Mouse (Mus musculus): ENCODE measurements at regions not wholly inside any gene's neighbourhood (a gene's known extent, or its start where the extent isn't known, plus 50 kb on each side); places are given as distances from the start of the nearest gene placed in this dataset.

DNA sequence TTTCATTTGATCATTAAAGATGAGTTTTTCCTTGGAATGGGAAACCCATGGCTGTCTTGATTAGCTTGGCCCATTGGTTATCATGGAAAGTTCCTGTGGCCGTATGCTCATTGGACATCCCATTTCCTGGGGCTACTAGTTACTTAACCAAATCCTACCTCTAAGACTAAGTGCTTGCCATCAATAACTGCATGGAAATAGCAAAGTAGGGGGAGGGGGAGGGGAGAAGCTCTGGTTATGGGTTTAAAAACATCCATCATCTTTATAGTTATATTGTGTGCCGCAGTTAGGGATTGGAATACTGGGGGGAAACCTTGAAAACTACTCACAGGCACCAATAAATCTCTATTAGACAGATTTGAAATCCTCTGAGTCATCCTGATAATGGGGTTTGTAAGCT lies 168.4 kb downstream of the Pdgfra start:
- WGBS (ENCODE audit: insufficient replicate concordance) = 61% methylated on average over 2 of the region's 2 CpGs
- Histone ChIP-seq H3K36me3 (replicated peaks; ENCODE audit: control insufficient read depth, insufficient read depth, low read depth) (no peaks in the 10 kb centered on the region), H3K27me3 (ENCODE audit: control insufficient read depth, insufficient read depth, low read length) (no peaks in the 10 kb centered on the region), H3K4me1 (replicated peaks; ENCODE audit: control insufficient read depth in 2 of 2, insufficient read depth in 2 of 2, low read length in 1 of 2) (no peaks in the 10 kb centered on the region), H3K4me3 (ENCODE audit: insufficient read depth in 1 of 2, low read depth in 2 of 2, low read length in 2 of 2) (no peak overlapping the region), H3K9me3 (ENCODE audit: control insufficient read depth, low read length) (no peaks in the 10 kb centered on the region), H3K27ac (no peak overlapping the region), H3K9ac (replicated peaks) (no peak overlapping the region), H3K4me2 (ENCODE audit: low read depth) (no peak overlapping the region)
- no peak for DNase-seq (ENCODE audit: low read depth in 3 of 3, low spot score in 3 of 3)
- no peak for TF ChIP-seq CTCF (IDR thresholded peaks at IDR 0.05; ENCODE audit: low read depth)
- TF ChIP-seq EP300 (IDR thresholded peaks at IDR 0.05; ENCODE audit: low read depth) = no peak
- ATAC-seq (ENCODE audit: insufficient read depth) = no peak

DNA sequence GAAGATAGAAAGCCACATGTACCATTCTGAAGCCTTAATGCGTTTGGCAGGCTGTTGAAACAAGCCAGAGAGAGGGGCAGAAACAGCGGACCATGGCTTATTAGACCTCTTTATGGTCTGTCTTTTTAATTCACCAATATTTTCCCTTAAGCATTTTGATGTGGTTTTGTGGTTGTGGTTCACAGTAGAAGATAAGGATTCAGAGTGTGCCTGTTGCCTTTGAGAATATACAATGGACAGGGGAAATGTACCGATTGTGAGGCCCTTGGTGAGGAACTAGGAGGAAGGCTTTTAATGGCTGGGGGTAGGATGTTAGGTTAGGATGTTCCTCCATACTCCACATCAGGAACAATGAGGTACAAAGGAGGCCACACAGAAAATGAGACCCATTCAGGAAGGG lies 182.0 kb downstream of the Pdgfra start:
- TF ChIP-seq EP300 (IDR thresholded peaks at IDR 0.05; ENCODE audit: low read depth) (no peak), CTCF (IDR thresholded peaks at IDR 0.05; ENCODE audit: low read depth) (no peak)
- Histone ChIP-seq H3K9ac (replicated peaks) (no peak overlapping the region), H3K27me3 (ENCODE audit: control insufficient read depth, insufficient read depth, low read length) (no peaks in the 10 kb centered on the region), H3K27ac (no peak overlapping the region), H3K9me3 (ENCODE audit: control insufficient read depth, low read length) (no peaks in the 10 kb centered on the region), H3K4me2 (ENCODE audit: low read depth) (no peak overlapping the region), H3K4me1 (replicated peaks; ENCODE audit: control insufficient read depth in 2 of 2, insufficient read depth in 2 of 2, low read length in 1 of 2) (peaks cover 0 to 2% of the 10 kb centered on the region in 2 experiments; a peak in 1 of 4 replicates), H3K4me3 (ENCODE audit: insufficient read depth in 1 of 2, low read depth in 2 of 2, low read length in 2 of 2) (no peak overlapping the region), H3K36me3 (replicated peaks; ENCODE audit: control insufficient read depth, insufficient read depth, low read depth) (no peaks in the 10 kb centered on the region)
- 35% methylated on average over 3 of the region's 3 CpGs for WGBS (ENCODE audit: insufficient replicate concordance)
- DNase-seq (ENCODE audit: low read depth in 3 of 3, low spot score in 3 of 3) (no peak), ATAC-seq (ENCODE audit: insufficient read depth) (no peak)

DNA sequence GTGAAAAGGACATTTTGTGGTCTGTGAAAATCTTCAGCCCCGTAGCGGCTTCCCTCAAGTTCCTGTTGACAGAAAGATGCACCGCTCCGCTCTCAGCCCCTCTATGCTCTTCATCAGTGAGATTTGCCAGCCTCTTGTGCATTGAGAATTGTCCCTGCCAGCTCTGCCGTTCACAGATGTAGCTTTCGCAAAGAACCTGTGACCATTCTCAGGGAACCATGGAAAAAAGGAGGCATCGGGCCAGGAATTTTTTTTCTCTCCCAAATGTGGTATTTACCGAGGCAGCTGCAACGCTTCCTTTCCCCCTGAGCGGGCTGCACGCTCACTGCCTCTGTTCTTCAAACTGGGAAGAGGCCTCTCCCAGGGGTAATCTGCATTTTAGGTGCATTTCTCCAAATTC lies 184.4 kb downstream of the Pdgfra start:
- WGBS (ENCODE audit: insufficient replicate concordance) = 59% methylated on average over 11 of the region's 11 CpGs
- H3K36me3 ChIP-seq (replicated peaks; ENCODE audit: control insufficient read depth, insufficient read depth, low read depth) = no peaks in the 10 kb centered on the region

DNA sequence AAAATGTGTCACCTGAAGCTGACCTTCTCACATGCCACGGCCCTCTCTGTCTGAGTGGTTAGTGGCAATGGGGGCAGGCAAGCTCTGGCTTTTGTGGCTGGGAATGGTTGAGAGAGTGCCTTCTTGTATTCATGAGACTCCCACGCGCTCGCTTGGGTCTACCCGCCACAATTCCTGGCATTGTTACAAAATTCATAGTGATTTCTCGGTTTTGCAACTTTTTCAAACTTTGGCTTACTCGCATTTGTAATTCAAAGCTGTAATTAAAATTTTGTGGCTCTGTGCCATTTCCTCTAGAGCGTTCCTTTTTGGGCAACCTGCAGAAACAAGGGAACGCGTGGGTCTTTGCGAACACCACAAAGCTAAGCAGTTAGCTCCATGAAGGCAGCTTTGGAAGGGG lies 186.3 kb downstream of the Pdgfra start:
- ATAC-seq (ENCODE audit: insufficient read depth) = no peak
- no peak for DNase-seq (ENCODE audit: low read depth in 3 of 3, low spot score in 3 of 3)
- Histone ChIP-seq H3K4me3 (ENCODE audit: insufficient read depth in 1 of 2, low read depth in 2 of 2, low read length in 2 of 2) (no peak overlapping the region), H3K27ac (no peak overlapping the region), H3K9me3 (ENCODE audit: control insufficient read depth, low read length) (no peaks in the 10 kb centered on the region), H3K27me3 (ENCODE audit: control insufficient read depth, insufficient read depth, low read length) (no peaks in the 10 kb centered on the region), H3K4me1 (replicated peaks; ENCODE audit: control insufficient read depth in 2 of 2, insufficient read depth in 2 of 2, low read length in 1 of 2) (peaks cover 0 to 2% of the 10 kb centered on the region in 2 experiments; a peak in 1 of 4 replicates), H3K9ac (replicated peaks) (no peak overlapping the region), H3K4me2 (ENCODE audit: low read depth) (no peak overlapping the region), H3K36me3 (replicated peaks; ENCODE audit: control insufficient read depth, insufficient read depth, low read depth) (no peaks in the 10 kb centered on the region)
- 79% methylated on average over 11 of the region's 11 CpGs for WGBS (ENCODE audit: insufficient replicate concordance)
- no peak for TF ChIP-seq CTCF (IDR thresholded peaks at IDR 0.05; ENCODE audit: low read depth)
- TF ChIP-seq EP300 (IDR thresholded peaks at IDR 0.05; ENCODE audit: low read depth) = no peak

More for the DNA sequence above, 184.4 kb downstream of the Pdgfra start:
- Histone ChIP-seq H3K4me3 (ENCODE audit: insufficient read depth in 1 of 2, low read depth in 2 of 2, low read length in 2 of 2) (no peak overlapping the region), H3K27me3 (ENCODE audit: control insufficient read depth, insufficient read depth, low read length) (no peaks in the 10 kb centered on the region), H3K9me3 (ENCODE audit: control insufficient read depth, low read length) (no peaks in the 10 kb centered on the region), H3K4me1 (replicated peaks; ENCODE audit: control insufficient read depth in 2 of 2, insufficient read depth in 2 of 2, low read length in 1 of 2) (peaks cover 0 to 2% of the 10 kb centered on the region in 2 experiments; a peak in 1 of 4 replicates), H3K9ac (replicated peaks) (no peak overlapping the region), H3K27ac (no peak overlapping the region), H3K4me2 (ENCODE audit: low read depth) (no peak overlapping the region)
- TF ChIP-seq CTCF (IDR thresholded peaks at IDR 0.05; ENCODE audit: low read depth) (no peak), EP300 (IDR thresholded peaks at IDR 0.05; ENCODE audit: low read depth) (no peak)
- ATAC-seq (ENCODE audit: insufficient read depth) = no peak
- DNase-seq (ENCODE audit: low read depth in 3 of 3, low spot score in 3 of 3) = no peak

GRCm38 (mm10) chr5:75342599-75342998 lies 190.5 kb downstream of the Pdgfra start:
- TF ChIP-seq EP300 (IDR thresholded peaks at IDR 0.05; ENCODE audit: low read depth) = no peak
- TF ChIP-seq CTCF (IDR thresholded peaks at IDR 0.05; ENCODE audit: low read depth) = no peak
- H3K9me3 ChIP-seq (ENCODE audit: control insufficient read depth, low read length) = no peaks in the 10 kb centered on the region
- no peak overlapping the region for H3K9ac ChIP-seq (replicated peaks)
- no peak for ATAC-seq (ENCODE audit: insufficient read depth)
- H3K27ac ChIP-seq = no peak overlapping the region
- no peak overlapping the region for H3K4me2 ChIP-seq (ENCODE audit: low read depth)
- no peak overlapping the region for H3K4me3 ChIP-seq (ENCODE audit: insufficient read depth in 1 of 2, low read depth in 2 of 2, low read length in 2 of 2)
- H3K4me1 ChIP-seq (replicated peaks; ENCODE audit: control insufficient read depth in 2 of 2, insufficient read depth in 2 of 2, low read length in 1 of 2) = no peaks in the 10 kb centered on the region
- H3K36me3 ChIP-seq (replicated peaks; ENCODE audit: control insufficient read depth, insufficient read depth, low read depth) = no peaks in the 10 kb centered on the region
- 57% methylated on average over 7 of the region's 7 CpGs for WGBS (ENCODE audit: insufficient replicate concordance)
- H3K27me3 ChIP-seq (ENCODE audit: control insufficient read depth, insufficient read depth, low read length) = no peaks in the 10 kb centered on the region
- no peak for DNase-seq (ENCODE audit: low read depth in 3 of 3, low spot score in 3 of 3)
